Mouse (Mus musculus): Measurements from ENCODE around the gene Hsf2bp. TPM values are rescaled to one million over a fixed set of nuclear protein-coding genes. Genes with fewer than 3 reads are reported as not detected.

Gene Hsf2bp
- polyA plus RNA-seq, 2 experiments from 2014 or later: 2.7 to 2.9 TPM

- no peak for ATAC-seq
Observed at GRCm38 (mm10) chr17:31904036-31904435, 132.1 kb downstream of the Hsf2bp start.

GRCm38 (mm10) chr17:31902630-31903198 is 133.4 kb downstream of the Hsf2bp start:
- no peak for ATAC-seq

- no peak for ATAC-seq
Observed at GRCm38 (mm10) chr17:31901461-31902204, 134.5 kb downstream of the Hsf2bp start.

- ATAC-seq: no peak
Observed at GRCm38 (mm10) chr17:31898941-31899340, 137.2 kb downstream of the Hsf2bp start.

- no peak for ATAC-seq
Observed at GRCm38 (mm10) chr17:31897186-31897793, 138.9 kb downstream of the Hsf2bp start.

- ATAC-seq: no peak
Observed at GRCm38 (mm10) chr17:31896751-31897150, 139.4 kb downstream of the Hsf2bp start.

GRCm38 (mm10) chr17:31896311-31896710 is 139.8 kb downstream of the Hsf2bp start:
- ATAC-seq: no peak

Other genes with a start within 250 kb of the Hsf2bp start
- gene Sik1, start 180.5 kb downstream of the Hsf2bp start, polyA plus RNA-seq (2017; shearing (Covaris generic)): 1 to 10 TPM; 2.0 to 4.2 TPM
- 10 to 100 TPM; 57.7 to 68.2 TPM for gene Rrp1b, start 249 bp downstream of the Hsf2bp start, polyA plus RNA-seq (2017; shearing (Covaris generic))
- under 1 TPM in 1 of 2 experiments, not detected in 1; 0.05 TPM for gene Notch3, start 130.5 kb upstream of the Hsf2bp start, polyA plus RNA-seq (2017; shearing (Covaris generic))
- gene Ephx3, start 153.2 kb upstream of the Hsf2bp start, polyA plus RNA-seq (2017; shearing (Covaris generic)): under 1 TPM in 1 of 2 experiments, not detected in 1; 0.22 TPM
- gene Brd4, start 248.4 kb upstream of the Hsf2bp start, polyA plus RNA-seq (2017; shearing (Covaris generic)): 10 to 100 TPM; 60.5 to 81.2 TPM